Mouse (Mus musculus) neural tube, embryonic 10.5 days (tissue): Measurements from ENCODE around the gene Gm37240.

ENCODE experiments used
- DNase-seq: peaks from one replicate; pipeline ENCODE4 v3.0.0-alpha.2; 2017; ENCODE audit warnings: low spot score; ENCODE audit errors: extremely low spot score

Gene Gm37240

DNA sequence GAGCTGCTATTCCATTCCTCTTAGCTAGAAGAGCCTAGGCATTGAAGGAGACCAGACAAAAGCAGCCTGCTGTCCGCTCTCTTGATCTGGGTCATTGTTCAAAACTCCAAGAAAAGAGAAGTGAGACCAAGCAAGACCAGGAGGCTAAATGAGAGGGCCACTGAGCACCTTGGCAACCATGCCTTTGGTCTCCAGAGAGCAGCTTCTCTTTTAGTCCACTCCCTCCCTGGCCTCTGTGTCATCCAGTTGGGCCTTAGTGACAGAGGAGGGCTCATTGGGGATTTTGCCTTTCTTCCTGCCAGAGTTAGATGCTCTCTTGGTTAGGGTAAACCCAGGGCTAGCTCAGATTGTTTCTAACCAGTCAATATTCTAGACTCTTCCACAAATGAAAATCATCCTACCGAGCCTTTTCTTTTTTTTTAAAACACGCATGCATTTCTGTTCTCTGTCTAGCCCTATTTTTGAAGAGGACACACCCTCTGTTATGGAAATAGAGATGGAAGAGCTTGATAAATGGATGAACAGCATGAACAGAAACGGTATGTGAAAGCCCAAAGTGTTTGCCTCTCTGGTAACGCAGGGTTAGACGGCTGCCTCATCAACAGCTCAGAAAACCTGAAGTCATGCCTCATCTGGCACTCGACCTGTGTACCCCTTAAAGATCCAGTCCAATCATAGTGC lies 1197.1 kb downstream of the Gm37240 start:
- no peak for DNase-seq

DNA sequence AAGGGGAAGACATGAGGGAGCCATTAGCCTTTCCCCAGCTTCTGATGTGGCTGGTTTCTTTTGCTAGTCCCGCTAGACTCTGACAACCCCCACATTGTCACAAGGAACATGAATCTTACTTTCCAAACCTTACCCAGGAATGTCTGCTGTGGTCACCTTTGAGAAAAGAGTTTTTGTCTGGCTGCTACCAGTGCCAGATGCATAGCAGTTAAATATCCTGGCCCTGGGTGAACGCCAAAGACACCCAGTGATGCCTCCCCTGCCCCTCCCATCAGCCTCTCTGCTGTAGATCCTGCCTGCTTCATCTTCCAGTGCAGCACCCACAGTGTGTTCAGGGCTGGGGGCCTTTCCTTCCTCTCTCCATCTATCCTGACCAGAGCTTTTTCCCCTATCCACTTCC lies 1197.7 kb downstream of the Gm37240 start:
- no peak for DNase-seq

DNA sequence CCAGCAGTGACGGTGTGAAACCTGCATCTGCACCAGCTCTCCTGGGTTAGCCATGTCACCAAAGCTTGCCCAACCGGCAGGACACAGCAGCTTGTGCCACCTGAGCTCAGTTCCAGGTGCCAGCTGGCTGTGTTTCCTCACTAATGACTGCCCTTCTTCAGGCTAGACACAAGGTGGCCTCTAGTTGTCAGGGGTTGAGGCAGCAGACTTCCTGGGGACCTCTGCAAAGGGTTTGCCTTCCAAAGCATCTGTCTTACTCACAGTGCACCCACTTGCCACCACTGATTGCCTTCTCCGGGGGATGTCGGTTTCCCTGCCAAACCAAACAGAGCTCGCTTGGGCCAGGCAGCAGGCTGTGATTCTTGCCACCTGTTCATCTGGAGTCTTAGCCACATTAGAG lies 1199.1 kb downstream of the Gm37240 start:
- no peak for DNase-seq

DNA sequence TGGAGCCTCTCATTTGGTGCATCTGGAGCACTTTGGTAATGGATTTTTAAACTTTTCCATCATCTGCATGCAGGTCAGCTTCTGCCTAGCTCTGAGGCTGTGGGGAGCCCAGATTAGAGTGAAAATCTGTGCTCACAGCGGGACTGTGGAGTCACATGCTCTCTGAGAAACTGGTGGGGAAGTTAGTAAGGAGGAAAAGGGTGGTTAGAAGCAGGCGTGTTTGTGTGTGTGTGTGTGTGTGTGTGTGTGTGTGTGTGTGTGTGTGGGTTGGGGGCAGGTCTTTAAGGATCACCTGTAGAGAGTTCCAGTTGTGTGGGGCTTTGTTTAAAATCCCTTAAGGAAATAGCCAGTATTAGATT lies 1199.9 kb downstream of the Gm37240 start:
- no peak for DNase-seq

DNA sequence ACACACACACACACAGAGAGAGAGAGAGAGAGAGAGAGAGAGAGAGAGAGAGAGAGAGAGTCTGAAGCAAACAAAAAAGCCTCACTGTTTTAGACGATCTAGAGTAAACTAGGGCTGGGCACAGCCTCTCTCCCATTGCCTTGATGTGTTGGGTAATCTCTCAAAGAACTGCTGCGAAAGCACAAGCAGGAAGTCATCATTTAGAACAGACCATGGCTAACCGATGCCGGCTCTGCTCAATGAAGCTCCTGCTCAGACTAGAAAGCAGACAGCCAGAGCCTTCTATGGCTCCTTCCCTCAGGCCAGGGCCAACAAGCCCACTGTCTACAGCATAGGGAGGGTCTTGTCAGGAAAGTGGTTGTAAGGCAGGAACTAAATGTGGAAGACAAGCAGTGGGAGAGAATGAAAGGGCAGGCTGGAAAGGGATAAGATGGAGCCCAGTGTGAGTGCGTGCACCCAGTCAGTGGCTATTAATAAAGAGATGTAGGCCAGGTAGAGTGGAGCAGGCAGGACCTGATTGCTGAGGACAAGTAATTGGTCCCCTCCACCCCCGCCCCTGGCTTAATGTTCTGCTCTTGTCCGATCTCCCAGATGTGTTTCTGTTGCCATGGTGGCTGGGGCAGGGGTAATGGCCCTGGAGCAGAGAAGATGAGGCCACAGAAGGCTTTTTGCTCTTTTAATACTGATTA lies 1200.4 kb downstream of the Gm37240 start:
- DNase-seq: no peak

DNA sequence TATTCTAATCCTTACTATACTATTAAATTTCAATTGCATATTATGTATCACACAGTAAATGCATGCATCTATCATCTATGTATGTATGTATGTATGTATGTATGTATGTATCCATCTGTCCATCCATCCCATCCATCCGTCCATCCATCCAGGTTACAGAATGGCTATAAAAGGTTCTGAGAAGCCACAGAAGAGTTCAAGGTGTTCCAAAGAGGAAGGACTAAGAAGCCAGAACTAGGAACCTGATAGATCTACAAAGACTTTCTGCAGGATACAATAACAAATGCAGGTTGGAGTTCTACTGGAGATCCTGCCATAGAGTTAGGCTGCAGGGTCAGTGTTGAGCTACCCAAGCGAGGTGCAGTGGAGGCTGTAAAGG lies 1201.0 kb downstream of the Gm37240 start:
- no peak for DNase-seq

DNA sequence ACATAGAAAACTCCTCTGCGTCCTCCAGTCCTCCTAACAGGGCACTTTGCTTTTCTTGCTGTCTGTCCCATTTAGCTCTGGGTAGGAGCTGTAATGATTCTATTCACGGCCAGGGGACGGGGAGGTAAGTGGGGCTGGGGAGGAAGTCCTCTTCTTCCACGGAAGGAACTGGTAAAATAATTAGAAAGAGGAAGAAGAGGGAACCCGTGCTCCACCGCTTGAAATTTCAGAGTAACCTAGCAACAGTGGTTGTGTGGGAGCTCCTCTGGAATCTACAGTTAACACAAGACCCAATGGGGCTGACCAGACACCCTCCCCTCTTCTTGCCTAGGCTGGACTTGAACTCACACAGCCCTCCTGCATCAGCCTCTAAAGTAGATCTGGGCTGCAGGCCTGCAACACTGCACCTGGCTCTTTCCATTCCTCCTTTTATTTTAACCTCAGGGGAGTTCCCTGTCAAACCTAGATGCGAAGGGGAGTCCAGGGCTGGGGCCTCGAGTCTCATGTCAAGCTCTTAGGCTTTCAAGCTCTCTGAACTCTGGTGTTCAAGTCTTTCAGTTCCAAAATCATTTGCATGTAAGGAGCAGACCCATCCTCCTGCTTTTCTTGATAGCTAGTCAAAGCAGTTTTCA lies 1201.5 kb downstream of the Gm37240 start:
- no peak for DNase-seq

DNA sequence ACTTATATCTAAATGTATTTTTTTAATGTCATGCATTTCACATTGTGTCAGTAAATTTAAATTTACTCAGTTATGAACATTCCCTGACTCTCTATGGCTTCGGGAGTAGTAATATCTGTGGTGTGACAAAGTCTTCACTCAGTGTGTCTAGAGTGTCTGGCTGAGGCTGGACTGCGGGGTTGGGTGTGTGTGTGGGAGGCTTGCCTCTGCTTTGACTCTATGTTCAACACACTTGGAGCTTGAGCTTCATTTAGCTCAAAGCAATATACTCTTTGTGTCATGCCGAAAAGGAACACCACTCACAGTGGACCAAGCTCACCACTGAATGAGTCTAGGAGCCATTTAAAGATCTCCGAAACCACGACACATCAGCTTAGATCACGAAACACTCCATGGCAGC lies 1203.5 kb downstream of the Gm37240 start:
- no peak for DNase-seq

DNA sequence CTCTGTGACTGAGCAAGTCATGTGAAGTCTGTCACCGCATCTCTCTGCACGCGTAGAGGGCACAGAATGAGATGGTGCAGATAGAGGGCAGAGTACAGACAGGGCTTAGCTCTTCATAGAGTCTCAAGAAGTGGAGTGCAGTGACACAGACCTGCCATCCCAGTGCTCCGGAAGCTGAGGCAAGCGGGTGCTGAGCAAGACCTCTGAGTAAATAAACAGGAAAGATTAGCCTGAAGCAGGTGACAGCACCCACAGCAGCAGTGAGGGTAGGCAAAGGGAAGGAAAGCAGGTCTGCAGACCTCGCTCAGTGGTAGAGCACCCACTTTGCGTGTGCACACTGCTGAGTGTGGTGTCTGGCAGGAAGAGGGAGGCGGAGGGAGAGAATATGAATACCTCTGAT lies 1205.6 kb downstream of the Gm37240 start:
- no peak for DNase-seq

DNA sequence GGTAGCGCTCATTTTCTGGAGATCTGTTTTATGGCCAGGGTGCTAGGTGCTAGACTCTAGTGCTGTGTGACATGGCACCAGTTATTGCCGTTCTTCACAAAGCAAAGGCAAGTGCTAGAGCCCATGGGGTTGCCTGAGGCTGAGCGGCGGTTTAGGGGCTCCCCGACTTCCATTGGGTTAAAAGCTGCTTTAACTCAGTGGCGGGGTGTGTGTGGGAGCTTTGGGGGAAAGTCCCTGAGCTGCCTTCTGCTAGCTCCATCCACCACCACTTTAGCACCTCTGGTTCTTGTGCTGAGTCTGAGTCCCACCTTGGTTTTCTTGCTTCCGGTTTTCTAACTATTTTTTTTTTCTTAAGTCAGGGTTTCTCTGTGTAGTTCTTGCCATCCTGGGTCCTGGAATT lies 1207.3 kb downstream of the Gm37240 start:
- no peak for DNase-seq

DNA sequence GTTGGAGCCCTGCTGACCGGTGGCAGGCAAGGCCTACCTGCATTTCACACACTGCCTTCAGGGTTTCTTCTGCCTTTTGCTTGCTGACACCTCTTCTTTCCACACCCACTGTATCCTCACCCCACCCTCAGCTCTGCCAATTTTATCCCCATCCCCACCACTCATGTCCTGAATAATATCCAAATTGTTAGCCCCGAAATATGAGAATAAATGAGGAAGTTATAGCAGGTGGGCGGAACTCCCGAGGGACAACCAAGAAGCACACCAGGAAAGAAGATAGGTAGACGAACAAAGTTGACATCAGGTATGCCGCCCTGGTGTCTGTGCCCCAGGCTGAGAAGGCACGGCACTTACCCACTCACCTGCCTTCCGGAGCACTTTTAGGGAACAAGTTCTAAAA lies 1207.8 kb downstream of the Gm37240 start:
- DNase-seq: no peak

DNA sequence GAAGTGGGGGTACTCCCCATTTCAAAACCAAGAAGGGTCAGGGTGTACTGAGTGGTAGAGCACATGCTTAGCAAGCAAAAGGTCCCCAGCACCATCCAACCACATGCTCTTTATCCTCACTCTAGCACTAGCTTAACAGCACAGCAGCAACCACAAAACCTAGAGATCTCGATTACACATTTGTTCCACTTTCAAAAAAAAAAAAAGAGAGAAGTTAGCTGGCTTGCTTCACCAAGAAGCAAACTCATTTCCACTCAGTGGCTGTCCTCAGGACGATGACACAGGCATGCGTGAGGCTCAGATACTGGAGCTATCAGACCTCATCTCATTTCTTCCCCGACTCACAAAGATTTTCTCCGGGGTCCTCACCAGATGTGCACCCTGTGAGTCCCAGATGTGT lies 1208.4 kb downstream of the Gm37240 start:
- no peak for DNase-seq

DNA sequence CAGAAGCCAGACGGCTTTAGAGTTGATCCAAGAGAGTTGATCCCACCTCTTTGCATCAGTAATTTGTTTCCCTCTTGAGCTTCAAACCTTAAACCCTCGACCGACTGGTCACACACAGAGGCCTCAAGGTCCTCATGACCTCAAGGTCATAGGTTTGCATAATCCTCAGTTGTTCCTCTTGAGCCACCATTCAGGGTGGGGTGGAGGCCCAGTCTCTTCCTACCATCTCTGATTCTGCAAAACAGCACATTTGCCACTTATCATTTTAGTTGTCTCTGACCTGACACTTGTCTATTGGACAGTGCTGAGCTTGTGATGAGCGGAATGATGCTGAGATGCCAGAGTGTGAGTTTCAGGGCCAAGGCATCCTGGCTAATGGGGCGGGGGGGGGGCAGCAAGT lies 1211.6 kb downstream of the Gm37240 start:
- no peak for DNase-seq

DNA sequence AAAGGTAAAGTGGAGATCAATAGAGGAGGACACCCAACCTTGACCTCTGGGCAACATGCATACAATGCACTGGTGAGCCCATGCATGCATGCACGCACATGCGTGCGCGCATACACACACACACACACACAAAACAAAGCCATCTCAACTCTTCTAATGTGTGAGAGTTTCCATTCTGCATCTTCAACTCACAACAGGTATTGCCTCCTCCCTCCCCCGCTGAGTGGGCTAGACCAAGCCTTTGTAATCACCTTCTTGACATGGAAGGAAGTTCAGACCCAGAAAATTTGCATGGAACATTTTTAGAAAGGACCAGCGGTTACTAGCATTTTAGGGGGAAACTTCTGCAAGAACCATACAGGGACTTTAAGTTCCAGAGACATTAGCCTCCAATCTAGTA lies 1213.8 kb downstream of the Gm37240 start:
- DNase-seq: no peak

DNA sequence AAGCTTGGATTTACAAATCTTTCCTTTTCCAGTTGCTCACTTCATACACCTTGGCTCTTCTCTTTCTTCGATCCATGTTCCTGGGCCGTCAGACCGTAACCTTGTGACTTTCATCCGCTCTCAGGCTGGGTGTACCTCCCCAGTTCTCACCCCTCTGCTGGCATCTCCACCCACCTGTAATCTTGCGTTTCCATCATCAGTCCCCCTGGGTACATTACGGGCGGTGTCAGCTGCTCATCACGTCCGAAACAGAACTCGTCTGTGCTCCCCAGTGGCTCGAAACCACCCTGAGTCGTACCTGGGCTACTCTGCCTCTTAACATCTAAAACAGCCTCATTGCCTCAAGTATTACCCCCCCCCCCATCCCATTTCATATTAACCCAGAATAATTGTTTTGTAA lies 1215.2 kb downstream of the Gm37240 start:
- no peak for DNase-seq

DNA sequence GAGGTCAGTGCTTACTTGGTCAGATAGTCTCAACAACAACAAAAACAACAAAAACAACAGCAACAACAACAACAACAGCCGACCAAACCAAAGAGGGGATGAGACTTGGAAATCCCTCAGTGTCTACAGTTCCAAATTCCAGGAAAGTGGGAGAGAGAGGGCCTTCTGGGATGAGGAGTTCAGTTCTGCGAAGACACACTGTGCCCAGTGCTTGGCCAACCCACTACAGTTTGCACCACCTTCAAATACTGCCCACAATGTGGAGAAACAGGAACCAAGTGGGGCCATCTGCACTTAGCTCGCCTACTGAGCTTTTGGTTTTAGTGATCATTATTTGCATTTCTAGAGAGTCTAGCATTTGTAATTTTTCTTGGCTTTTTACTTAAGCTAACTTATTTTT lies 1218.4 kb downstream of the Gm37240 start:
- DNase-seq: no peak

DNA sequence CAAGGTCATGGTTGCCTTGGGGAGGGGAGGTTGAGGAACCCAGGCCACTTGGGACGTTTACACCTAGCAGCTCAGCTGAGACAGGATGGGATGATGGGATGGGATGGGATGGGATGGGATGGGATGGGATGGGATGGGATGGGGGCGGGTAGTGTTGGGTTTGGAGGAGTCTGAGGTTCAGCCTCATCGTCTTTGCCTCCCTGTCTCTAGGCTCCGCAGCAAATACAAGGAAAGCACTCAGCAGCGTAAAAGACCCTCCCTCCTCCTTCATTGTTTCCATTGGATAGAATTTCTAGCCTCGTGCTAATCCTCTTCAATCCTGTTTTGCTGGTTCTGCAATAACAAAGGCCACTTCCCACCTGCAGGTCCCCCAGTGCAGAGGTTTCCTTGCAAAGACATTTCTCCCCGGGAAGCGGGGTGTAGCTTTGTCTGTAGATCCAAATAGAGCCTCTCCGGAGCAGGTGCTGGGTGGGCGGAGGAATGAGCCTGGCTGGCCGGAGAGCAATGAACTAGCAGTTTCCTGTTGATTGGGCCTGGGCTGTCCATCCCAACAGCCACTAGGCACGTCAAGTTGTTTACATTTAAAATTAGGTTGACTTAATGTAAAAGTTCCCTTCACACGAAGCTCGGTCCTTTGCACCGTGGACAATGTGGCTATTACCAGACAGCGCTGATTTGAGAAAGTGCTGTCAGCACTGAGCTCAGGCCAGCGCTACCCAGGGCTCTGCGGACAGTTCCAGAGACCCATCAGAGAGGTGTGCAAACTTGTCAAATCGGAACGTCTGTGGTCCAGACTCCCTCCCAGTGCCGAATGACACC lies 1221.9 kb downstream of the Gm37240 start:
- DNase-seq: peak; percentile 43

DNA sequence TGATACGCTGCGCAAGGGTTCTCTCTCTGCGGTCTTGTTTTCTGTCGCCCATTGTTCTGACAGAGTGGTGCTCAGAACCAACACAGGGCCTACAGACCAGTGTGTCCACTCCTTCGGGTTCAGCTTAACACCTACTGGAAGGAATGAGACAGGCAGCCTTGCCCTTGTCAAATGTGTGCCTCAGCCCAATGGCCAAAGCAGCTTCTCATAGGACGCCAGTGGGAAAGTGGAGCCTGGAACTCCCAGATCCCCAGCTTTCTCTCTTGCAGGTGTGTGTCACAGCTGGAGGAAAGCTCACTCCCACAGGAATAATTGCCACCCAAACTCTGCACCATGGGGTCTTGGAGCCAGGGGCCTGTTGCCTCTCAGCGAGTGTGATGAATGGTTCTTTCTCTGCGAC lies 1222.6 kb downstream of the Gm37240 start:
- no peak for DNase-seq

DNA sequence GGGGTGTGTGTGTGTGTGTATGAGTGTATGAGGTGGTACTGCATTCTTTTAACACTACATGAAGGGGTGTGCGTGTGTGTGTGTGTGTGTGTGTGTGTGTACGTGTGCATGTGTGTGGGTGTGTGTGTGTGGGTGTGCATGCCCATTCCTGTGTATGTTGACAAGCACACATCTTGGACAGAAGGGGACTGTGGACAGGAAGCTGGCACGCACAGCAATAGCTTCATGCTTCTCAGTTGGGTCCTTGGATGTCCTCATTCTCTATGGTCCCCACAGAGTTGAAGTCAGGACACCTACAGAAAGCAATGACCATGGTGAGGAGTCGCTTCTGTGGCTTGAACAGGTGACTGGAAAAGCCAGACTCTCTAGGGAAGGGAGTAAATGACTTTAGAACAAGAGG lies 1223.5 kb downstream of the Gm37240 start:
- DNase-seq: no peak

DNA sequence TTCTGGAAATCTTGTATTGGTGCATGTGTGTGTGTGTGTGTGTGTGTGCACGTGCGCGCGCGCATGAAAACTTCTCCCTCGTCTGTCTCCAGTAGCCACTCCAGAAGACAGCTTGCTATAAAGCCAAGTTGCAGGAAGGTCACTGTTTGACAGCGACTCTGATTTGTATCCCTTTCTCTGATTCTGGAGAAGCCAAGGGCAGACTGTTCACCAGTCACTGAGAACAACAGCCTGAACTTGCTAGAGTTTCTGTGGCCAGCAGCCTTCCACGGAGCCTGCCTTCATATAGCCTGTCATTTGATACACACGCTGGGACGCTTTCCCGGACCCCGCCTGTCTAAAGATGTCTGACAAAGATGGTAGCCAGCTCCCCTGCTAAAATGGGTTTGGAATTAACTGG lies 1224.2 kb downstream of the Gm37240 start:
- no peak for DNase-seq

DNA sequence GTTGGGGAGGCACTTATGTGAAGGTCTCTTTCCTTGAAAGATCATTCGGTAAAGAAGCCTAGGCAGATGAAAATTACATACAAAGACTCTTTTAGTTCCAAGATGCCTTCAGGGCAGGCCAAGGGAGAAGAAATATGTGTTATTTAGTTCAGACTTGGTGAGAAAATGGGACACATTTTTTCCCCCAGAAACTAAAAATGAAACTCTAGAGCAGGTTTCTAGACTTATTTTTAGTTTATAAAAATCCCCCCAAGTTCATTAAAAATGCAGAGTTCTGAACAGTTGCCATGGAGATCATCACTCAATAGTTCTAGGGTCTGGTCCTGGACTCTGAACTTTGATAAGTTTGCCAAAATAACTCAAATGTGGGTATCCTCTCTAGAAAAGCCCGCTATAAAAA lies 1226.9 kb downstream of the Gm37240 start:
- no peak for DNase-seq

DNA sequence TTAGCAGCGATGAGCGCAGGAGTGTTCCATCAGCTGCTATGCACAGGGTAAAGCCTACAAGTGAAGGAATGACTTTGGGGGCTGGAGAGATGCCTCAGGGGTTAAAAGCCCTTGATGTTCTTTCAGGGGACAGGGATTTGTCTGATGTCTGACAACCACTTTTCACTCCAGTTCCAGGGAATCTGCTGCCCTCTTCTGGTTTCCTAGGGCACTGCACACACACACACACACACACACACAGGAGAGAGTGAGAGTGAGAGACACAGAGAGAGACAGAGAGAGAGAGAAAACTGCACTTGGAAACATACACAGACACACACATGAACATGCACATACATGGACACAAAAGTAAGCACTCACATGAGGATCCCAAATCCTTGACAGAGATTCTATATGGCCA lies 1228.4 kb downstream of the Gm37240 start:
- no peak for DNase-seq
